Mouse (Mus musculus) neural tube, embryonic 12.5 days (tissue): ENCODE measurements around the gene Alkbh7. TPM values are rescaled to one million over a fixed set of nuclear protein-coding genes. Genes with fewer than 3 reads are reported as not detected.

Experiments used
- ATAC-seq: fragments of 200-750 bp; cut with Nextera tagmentation; 2 replicates; pipeline ENCODE4 v1.8.0; 2017; ENCODE audit warnings: low read depth, mild to moderate bottlenecking, moderate TSS enrichment, moderate library complexity; ENCODE audit not compliant: low FRiP score
- H3K27ac ChIP-seq: fragments of 300-500 bp; sonication (generic); 2 replicates; pipeline ENCODE4 v1.5.1; 2016
- H3K27me3 ChIP-seq: fragments of 300-500 bp; sonication (generic); replicated peaks from 2 replicates; pipeline ENCODE4 v1.6.1; 2016; ENCODE audit warnings: mild to moderate bottlenecking
- H3K36me3 ChIP-seq: fragments of 300-500 bp; sonication (generic); 2 replicates; pipeline ENCODE4 v1.6.1; 2016; ENCODE audit warnings: mild to moderate bottlenecking
- H3K4me1 ChIP-seq: fragments of 300-500 bp; sonication (generic); 2 replicates; pipeline ENCODE4 v1.6.1; 2016
- H3K4me2 ChIP-seq: fragments of 300-500 bp; sonication (generic); replicated peaks from 2 replicates; pipeline ENCODE4 v1.6.1; 2016; ENCODE audit warnings: mild to moderate bottlenecking
- H3K4me3 ChIP-seq: fragments of 300-500 bp; sonication (generic); 2 replicates; pipeline ENCODE4 v1.5.1; 2016
- H3K9ac ChIP-seq: fragments of 300-500 bp; sonication (generic); 2 replicates; pipeline ENCODE4 v1.6.1; 2016; ENCODE audit warnings: mild to moderate bottlenecking
- H3K9me3 ChIP-seq: fragments of 300-500 bp; sonication (generic); 2 replicates; pipeline ENCODE4 v1.6.1; 2016; ENCODE audit warnings: mild to moderate bottlenecking
- WGBS: fragments of 180-500 bp; shearing (Covaris S2); methylation state at CpG from one replicate; pipeline ENCODE4 v1.1.7; 2016; 5-methylcytosine and 5-hydroxymethylcytosine counted together
- polyA plus RNA-seq: library from polyadenylated mRNA; unstranded; fragments of >200 nt; fragmentation: Nextera tagmentation; extraction: Ambion mirVana; gene quantifications from 2 replicates; pipeline ENCODE4 v1.2.1, GENCODE M21; 2016

Alkbh7 gene
- polyA plus RNA-seq, 1 experiment from 2014 or later = 38.0 TPM

GRCm38 (mm10) chr17:56988921-56989430 is 8.2 kb upstream of the Alkbh7 start:
- H3K27ac ChIP-seq = no peak overlapping the region
- no peaks in the 10 kb centered on the region for H3K27me3 ChIP-seq
- H3K4me1 ChIP-seq = peaks cover 7% of the 10 kb centered on the region
- H3K36me3 ChIP-seq = peaks cover 19% of the 10 kb centered on the region
- peak overlapping the region; percentile 71 for H3K4me2 ChIP-seq
- 77% methylated on average over 7 of the region's 7 CpGs for WGBS
- H3K4me3 ChIP-seq = no peak overlapping the region
- peak overlapping the region; percentile 54; the same call in 1 of the 2 replicates for H3K9ac ChIP-seq
- H3K9me3 ChIP-seq = no peaks in the 10 kb centered on the region
- ATAC-seq = no peak

DNA sequence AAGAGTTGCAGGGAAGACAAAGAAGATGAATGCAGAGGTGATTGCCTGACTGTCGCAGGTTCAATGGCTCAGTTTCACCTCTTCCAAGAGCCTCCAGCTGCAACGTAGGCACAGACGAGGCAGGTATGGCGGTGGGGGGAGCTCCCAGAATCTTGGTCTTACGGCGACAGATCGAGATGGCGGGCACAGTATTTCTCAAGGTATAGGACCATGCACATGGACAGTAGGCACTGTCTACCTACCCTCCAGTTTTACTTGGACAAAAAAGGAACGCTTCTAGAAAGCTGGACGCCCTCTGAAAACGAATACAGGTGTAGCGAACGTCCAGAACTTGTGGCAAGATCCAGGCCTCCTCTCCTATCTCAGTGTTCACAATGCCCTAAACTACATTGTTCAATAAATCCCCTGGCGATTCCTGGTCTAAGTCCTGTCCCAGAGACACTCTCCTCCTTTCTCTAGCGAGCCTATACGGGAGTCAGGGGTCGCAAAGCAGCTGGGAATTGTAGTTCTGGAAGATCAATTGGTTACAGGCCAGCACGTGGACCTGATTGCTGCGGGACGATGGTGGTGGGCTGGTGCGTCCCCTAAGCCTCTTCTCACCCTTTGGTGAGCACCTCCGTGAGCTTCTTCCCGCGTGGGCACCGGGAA is 7.5 kb upstream of the Alkbh7 start:
- peak overlapping the region; percentile 71 for H3K4me2 ChIP-seq
- H3K4me1 ChIP-seq = peaks cover 7% of the 10 kb centered on the region
- peaks cover 25% of the 10 kb centered on the region for H3K36me3 ChIP-seq
- ATAC-seq = peak; percentile 95
- H3K27ac ChIP-seq = no peak overlapping the region
- peak overlapping the region; percentile 84 for H3K4me3 ChIP-seq
- H3K27me3 ChIP-seq = no peaks in the 10 kb centered on the region
- 4% methylated on average over 25 of the region's 25 CpGs for WGBS
- no peaks in the 10 kb centered on the region for H3K9me3 ChIP-seq
- H3K9ac ChIP-seq = peak overlapping the region; percentile 54

DNA sequence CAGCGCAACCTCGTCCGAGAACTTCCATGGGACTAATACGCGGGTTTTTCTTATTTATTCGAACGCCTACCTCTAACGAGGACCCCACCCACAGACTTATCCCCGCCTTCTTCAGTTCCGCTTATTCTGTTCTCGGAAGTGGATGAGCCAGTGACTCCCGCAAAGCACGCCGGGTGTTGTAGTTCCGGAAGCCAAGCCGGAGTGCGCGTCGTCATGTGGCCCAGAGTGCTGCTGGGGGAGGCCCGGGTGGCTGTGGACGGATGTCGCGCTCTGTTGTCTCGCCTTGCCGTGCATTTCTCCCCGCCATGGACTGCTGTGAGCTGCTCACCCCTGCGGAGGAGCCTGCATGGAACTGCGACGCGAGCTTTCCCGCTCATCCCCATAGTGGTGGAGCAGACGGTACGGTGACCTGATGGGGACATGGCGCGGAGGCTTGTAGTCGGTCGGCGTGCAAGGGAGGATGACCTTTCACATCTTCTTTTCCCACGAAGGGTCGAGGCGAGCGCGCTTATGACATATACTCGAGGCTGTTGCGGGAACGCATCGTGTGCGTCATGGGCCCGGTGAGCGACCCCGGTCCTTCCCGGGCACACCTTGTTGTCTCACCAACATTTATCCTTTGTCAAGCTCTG is 6.9 kb upstream of the Alkbh7 start, which contains the start of gene Clpp:
Gene Clpp (plus strand): TSS at position 191 of the 632 bp plus-strand sequence.
- Histone ChIP-seq H3K9me3 (no peaks in the 10 kb centered on the region), H3K4me3 (peak within 1 kb of the TSS; percentile 84), H3K4me2 (peak within 1 kb of the TSS; percentile 71), H3K9ac (peak within 1 kb of the TSS; percentile 75), H3K36me3 (peaks cover 31% of the 10 kb centered on the region), H3K27me3 (no peaks in the 10 kb centered on the region), H3K4me1 (peaks cover 7% of the 10 kb centered on the region), H3K27ac (no peak within 1 kb of the TSS)
- peak; percentile 96 for ATAC-seq
- under 1% methylated on average over 52 of the region's 52 CpGs for WGBS

DNA sequence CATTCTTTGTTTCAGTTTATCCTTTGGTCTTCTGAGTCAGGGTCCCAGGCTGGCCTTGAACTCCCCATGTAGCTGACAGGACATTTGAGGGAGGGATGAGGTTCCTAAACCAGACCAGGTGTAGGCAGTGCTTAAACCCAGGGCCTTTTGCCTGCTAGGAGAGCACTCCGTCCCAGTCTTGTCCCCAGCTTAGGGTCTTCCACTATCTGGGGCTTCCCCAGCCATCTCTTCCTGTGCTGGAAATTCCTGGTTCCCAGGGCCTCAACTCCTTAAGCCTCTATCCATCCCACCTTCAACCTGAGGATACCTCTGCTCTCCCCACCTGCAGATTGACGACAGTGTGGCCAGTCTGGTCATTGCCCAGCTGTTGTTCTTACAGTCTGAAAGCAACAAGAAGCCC is 6.2 kb upstream of the Alkbh7 start:
- 76% methylated on average over 2 of the region's 2 CpGs for WGBS
- no peak for ATAC-seq
- Histone ChIP-seq H3K9ac (peak overlapping the region; percentile 75), H3K4me2 (peak overlapping the region; percentile 71), H3K9me3 (no peaks in the 10 kb centered on the region), H3K4me1 (peaks cover 7% of the 10 kb centered on the region), H3K36me3 (peaks cover 38% of the 10 kb centered on the region), H3K27ac (no peak overlapping the region), H3K4me3 (peak overlapping the region; percentile 84), H3K27me3 (no peaks in the 10 kb centered on the region)

GRCm38 (mm10) chr17:56995046-56995445 is 2.1 kb upstream of the Alkbh7 start:
- H3K27me3 ChIP-seq = no peaks in the 10 kb centered on the region
- no peak overlapping the region for H3K27ac ChIP-seq
- H3K4me2 ChIP-seq = no peak overlapping the region
- whole genome bisulfite sequencing = 90% methylated on average over 8 of the region's 8 CpGs
- ATAC-seq = no peak
- no peak overlapping the region for H3K4me3 ChIP-seq
- H3K36me3 ChIP-seq = peaks cover 50% of the 10 kb centered on the region
- peaks cover 17% of the 10 kb centered on the region for H3K4me1 ChIP-seq
- no peaks in the 10 kb centered on the region for H3K9me3 ChIP-seq
- H3K9ac ChIP-seq = no peak overlapping the region

- Histone ChIP-seq H3K4me2 (peak overlapping the region; percentile 74), H3K36me3 (peaks cover 53% of the 10 kb centered on the region), H3K9me3 (no peaks in the 10 kb centered on the region), H3K27me3 (no peaks in the 10 kb centered on the region), H3K9ac (no peak overlapping the region), H3K4me1 (peaks cover 10% of the 10 kb centered on the region), H3K4me3 (no peak overlapping the region), H3K27ac (no peak overlapping the region)
- no peak for ATAC-seq
- 74% methylated on average over 2 of the region's 2 CpGs for WGBS
Measured at GRCm38 (mm10) chr17:56996506-56996905, 633 bp upstream of the Alkbh7 start.

DNA sequence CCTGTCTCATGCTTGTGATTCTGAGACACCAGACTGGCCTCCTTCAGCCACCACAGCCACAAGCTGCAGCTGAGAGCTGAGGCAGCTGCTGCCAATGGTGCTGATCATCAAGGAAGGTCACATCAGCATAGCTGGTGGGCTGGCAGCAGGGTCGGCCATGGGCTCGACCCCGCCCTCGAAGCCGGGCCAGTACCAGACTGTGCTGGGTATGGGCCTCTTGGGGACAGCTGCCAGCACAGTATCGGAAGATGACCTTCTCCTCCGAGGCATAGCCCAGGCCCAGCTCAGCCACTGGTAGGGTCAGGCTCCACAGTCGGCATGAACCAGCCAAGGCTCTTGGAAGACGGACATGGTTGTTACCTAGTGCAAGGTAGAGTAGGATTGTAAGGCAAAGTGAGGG is 2.3 kb downstream of the Alkbh7 start:
- no peaks in the 10 kb centered on the region for H3K27me3 ChIP-seq
- H3K36me3 ChIP-seq = peaks cover 54% of the 10 kb centered on the region
- H3K27ac ChIP-seq = no peak overlapping the region
- ATAC-seq = no peak
- no peak overlapping the region for H3K4me3 ChIP-seq
- 94% methylated on average over 9 of the region's 9 CpGs for WGBS
- H3K9ac ChIP-seq = no peak overlapping the region
- no peak overlapping the region for H3K4me2 ChIP-seq
- peaks cover 10% of the 10 kb centered on the region for H3K4me1 ChIP-seq
- H3K9me3 ChIP-seq = no peaks in the 10 kb centered on the region

- H3K4me1 ChIP-seq = peaks cover 10% of the 10 kb centered on the region
- no peak within 1 kb of the TSS for H3K27ac ChIP-seq
- no peak within 1 kb of the TSS for H3K9ac ChIP-seq
- H3K4me2 ChIP-seq = no peak within 1 kb of the TSS
- WGBS = 86% methylated on average over 9 of the region's 9 CpGs
- H3K9me3 ChIP-seq = no peaks in the 10 kb centered on the region
- no peaks in the 10 kb centered on the region for H3K27me3 ChIP-seq
- H3K36me3 ChIP-seq = peaks cover 53% of the 10 kb centered on the region
- no peak within 1 kb of the TSS for H3K4me3 ChIP-seq
- no peak for ATAC-seq
Measured at GRCm38 (mm10) chr17:56999968-57000609, 3.0 kb downstream of the Alkbh7 start, which contains the start of gene Pspn. Gene Pspn (minus strand): TSS chr17:57000018.

GRCm38 (mm10) chr17:57001228-57001627 is 4.1 kb downstream of the Alkbh7 start:
- Histone ChIP-seq H3K27me3 (no peaks in the 10 kb centered on the region), H3K4me2 (no peak overlapping the region), H3K9me3 (no peaks in the 10 kb centered on the region), H3K9ac (no peak overlapping the region), H3K36me3 (peaks cover 52% of the 10 kb centered on the region), H3K4me3 (no peak overlapping the region), H3K27ac (no peak overlapping the region), H3K4me1 (peaks cover 10% of the 10 kb centered on the region)
- WGBS = 74% methylated on average over 8 of the region's 8 CpGs
- no peak for ATAC-seq

GRCm38 (mm10) chr17:57003994-57004393 is 6.9 kb downstream of the Alkbh7 start:
- ATAC-seq = no peak

DNA sequence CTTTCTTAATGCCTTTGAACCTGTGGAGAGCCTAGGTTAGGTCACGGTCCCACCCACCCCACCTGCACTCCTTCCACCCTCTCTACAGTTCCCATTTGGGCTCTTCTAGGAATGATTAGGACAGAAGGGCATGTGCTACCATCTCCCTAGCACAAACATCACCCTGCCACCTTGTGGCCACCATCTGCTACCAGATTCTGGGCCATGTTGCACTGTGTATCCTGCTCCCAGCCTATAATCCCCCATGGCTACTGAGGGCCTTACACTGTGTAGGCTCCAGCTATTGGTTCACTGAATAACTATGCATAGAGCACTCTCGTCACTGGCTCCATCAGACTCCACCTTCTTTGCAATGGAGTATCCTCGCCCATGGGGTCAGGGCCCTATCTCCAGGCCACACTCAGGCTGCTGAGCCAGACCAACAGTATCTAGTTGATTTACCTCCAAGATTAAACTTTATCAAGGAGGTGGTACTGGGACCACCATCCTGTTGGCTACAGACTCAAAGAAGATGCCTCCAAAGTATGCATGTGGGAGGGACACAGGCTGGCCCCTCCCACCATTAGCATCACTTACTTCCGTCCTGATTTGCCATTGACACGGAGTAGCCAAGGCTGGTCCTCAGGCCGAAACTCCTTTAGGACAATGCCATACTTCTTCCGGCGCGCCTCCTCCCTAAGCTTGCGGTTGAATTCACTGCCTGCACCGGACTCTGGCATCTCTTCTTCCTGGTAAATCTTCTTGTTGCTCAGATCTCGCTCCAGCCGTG is 10.2 kb downstream of the Alkbh7 start:
- Histone ChIP-seq H3K27me3 (no peaks in the 10 kb centered on the region), H3K4me2 (no peak overlapping the region), H3K4me3 (no peak overlapping the region), H3K27ac (no peak overlapping the region), H3K4me1 (peaks cover 15% of the 10 kb centered on the region), H3K36me3 (peaks cover 57% of the 10 kb centered on the region), H3K9me3 (no peaks in the 10 kb centered on the region), H3K9ac (no peak overlapping the region)
- ATAC-seq = no peak
- 95% methylated on average over 13 of the region's 13 CpGs for WGBS

More at GRCm38 (mm10) chr17:57003994-57004393, 6.9 kb downstream of the Alkbh7 start:
- Histone ChIP-seq H3K27me3 (no peaks in the 10 kb centered on the region), H3K27ac (no peak overlapping the region), H3K4me1 (no peaks in the 10 kb centered on the region), H3K9ac (no peak overlapping the region), H3K36me3 (peaks cover 70% of the 10 kb centered on the region), H3K4me2 (no peak overlapping the region), H3K9me3 (no peaks in the 10 kb centered on the region), H3K4me3 (no peak overlapping the region)
- 95% methylated on average over 7 of the region's 7 CpGs for WGBS

GRCm38 (mm10) chr17:57010911-57011235 is 13.7 kb downstream of the Alkbh7 start:
- WGBS = under 1% methylated on average over 19 of the region's 19 CpGs
- Histone ChIP-seq H3K36me3 (peaks cover 24% of the 10 kb centered on the region), H3K4me1 (peaks cover 17% of the 10 kb centered on the region), H3K4me3 (peak overlapping the region; percentile 61), H3K9ac (peak overlapping the region; percentile 68), H3K27me3 (no peaks in the 10 kb centered on the region), H3K27ac (peak overlapping the region; percentile 3; the same call in 1 of the 2 replicates), H3K9me3 (no peaks in the 10 kb centered on the region), H3K4me2 (peak overlapping the region; percentile 89)
- ATAC-seq = peak; percentile 55
